Mouse (Mus musculus) midbrain, embryonic 14.5 days (tissue): ENCODE data around the gene Zfp366. TPM values are rescaled to one million over a fixed set of nuclear protein-coding genes. Genes with fewer than 3 reads are reported as not detected.

Experiments
- ATAC-seq: fragments of 200-750 bp; cut with Nextera tagmentation; 2 replicates; pipeline ENCODE4 v1.8.0; 2017; ENCODE audit warnings: moderate number of reproducible peaks, moderate library complexity; ENCODE audit not compliant: low FRiP score, low TSS enrichment
- DNase-seq: peaks from one replicate; pipeline ENCODE4 v3.0.0-alpha.2; 2015
- H3K27ac ChIP-seq: fragments of 300-500 bp; sonication (generic); replicated peaks from 2 replicates; pipeline ENCODE4 v1.5.1; 2014; ENCODE audit warnings: mild to moderate bottlenecking, low read depth, low read length, moderate library complexity
- H3K27me3 ChIP-seq: fragments of 300-500 bp; sonication (generic); 2 replicates; pipeline ENCODE4 v1.6.1; 2014; ENCODE audit warnings: low read length, control low read depth, mixed read lengths; ENCODE audit not compliant: control insufficient read depth, insufficient read depth
- H3K36me3 ChIP-seq: fragments of 300-500 bp; sonication (generic); 2 replicates; pipeline ENCODE4 v1.6.1; 2014; ENCODE audit warnings: low read length, control low read depth; ENCODE audit not compliant: control insufficient read depth, insufficient read depth
- H3K4me1 ChIP-seq: fragments of 300-500 bp; sonication (generic); 2 replicates; pipeline ENCODE4 v1.6.1; 2014; ENCODE audit warnings: mild to moderate bottlenecking, antibody characterized with exemption, low read length, control low read depth; ENCODE audit not compliant: control insufficient read depth, insufficient read depth
- H3K4me2 ChIP-seq: fragments of 300-500 bp; sonication (generic); 2 replicates; pipeline ENCODE4 v1.6.1; 2014; ENCODE audit warnings: mild to moderate bottlenecking, low read length, moderate library complexity
- H3K4me3 ChIP-seq: fragments of 300-500 bp; sonication (generic); replicated peaks from 2 replicates; pipeline ENCODE4 v1.5.1; 2014; ENCODE audit warnings: low read depth, low read length
- H3K9ac ChIP-seq: fragments of 300-500 bp; sonication (generic); replicated peaks from 2 replicates; pipeline ENCODE4 v1.6.1; 2014; ENCODE audit warnings: mild to moderate bottlenecking, low read length, moderate library complexity
- H3K9me3 ChIP-seq: fragments of 300-500 bp; sonication (generic); 2 replicates; pipeline ENCODE4 v1.6.1; 2016; ENCODE audit warnings: low read length, control low read depth, mixed read lengths; ENCODE audit not compliant: control insufficient read depth
- whole genome bisulfite sequencing: fragments of 180-500 bp; shearing (Covaris S2); extraction: QIAGEN DNeasy Blood & Tissue Kit; methylation state at CpG from one replicate; pipeline ENCODE4 v1.1.7; 2014; 5-methylcytosine and 5-hydroxymethylcytosine counted together
- polyA plus RNA-seq: library from polyadenylated mRNA; unstranded; fragments of >200 nt; fragmentation: Nextera tagmentation; extraction: Ambion mirVana; gene quantifications from 2 replicates; pipeline ENCODE4 v1.2.1, GENCODE M21; 2014

The Zfp366 gene
- polyA plus RNA-seq, 1 experiment from 2014 or later = 0.79 TPM

DNA sequence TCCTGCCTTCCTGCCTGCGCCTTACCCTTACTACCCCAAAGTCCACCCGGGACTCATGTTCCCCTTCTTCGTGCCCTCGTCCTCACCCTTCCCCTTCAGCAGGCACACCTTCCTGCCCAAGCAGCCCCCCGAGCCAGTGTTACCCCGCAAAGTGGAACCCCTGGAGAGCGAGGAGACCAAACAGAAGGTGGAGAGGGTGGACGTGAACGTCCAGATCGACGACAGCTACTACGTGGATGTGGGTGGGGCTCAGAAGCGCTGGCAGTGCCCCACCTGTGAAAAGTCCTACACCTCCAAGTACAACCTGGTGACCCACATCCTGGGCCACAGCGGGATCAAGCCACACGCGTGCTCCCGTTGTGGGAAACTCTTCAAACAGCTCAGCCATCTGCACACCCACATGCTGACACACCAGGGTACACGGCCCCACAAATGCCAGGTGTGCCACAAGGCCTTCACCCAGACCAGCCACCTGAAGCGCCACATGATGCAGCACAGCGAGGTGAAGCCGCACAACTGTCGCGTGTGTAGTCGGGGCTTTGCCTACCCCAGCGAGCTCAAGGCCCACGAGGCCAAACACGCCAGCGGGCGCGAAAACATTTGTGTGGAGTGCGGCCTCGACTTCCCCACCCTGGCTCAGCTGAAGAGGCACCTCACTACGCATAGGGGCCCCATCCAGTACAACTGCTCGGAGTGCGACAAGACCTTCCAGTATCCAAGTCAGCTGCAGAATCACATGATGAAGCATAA is 44.4 kb downstream of the Zfp366 start:
- no peak for ATAC-seq
- no peaks in the 10 kb centered on the region for H3K9me3 ChIP-seq
- no peak for DNase-seq
- H3K27ac ChIP-seq = no peak overlapping the region
- H3K4me2 ChIP-seq = no peak overlapping the region
- no peaks in the 10 kb centered on the region for H3K36me3 ChIP-seq
- no peak overlapping the region for H3K4me3 ChIP-seq
- WGBS = 96% methylated on average over 35 of the region's 35 CpGs
- H3K27me3 ChIP-seq = no peaks in the 10 kb centered on the region
- H3K4me1 ChIP-seq = no peaks in the 10 kb centered on the region
- no peak overlapping the region for H3K9ac ChIP-seq

DNA sequence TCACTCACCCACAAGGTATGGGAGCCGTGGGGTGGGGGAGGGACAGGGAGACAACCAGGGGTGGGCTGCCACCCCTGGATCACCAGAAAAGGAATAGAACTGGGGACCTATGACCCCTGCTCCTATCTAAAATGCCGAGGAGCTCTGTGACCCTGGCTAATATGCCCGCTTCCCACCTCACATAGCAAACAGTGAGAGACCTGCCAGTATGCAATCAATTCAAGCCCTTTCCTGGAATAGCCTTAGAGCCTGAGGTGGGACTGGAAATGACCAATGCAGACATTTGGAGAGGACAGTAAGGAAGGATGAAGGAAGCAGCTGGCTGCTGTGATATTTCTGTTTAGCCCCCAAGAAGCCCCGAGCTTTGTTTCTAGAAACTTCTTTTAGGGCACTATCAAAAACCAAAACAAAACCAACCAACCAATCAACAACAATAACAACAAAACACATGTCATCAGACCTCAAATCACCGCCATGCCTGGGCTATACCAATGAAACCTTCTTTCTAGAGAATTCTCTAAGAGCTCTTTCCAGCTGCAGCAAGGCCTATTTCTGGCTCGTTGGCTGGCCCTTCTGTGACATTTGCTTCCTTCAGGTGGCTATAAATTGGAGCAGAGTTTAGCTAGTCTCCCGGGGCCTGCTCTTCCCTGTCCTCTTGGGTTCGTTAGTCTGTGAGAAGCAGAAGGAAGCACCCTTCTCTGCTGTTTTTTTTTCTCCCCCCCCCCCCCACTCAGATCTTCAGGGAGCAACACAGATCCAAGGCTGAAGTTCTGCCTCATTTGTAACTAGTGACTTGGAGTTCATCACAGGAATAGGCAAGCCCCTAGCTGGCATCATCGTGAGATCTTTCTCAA is 45.2 kb downstream of the Zfp366 start:
- Histone ChIP-seq H3K4me1 (no peaks in the 10 kb centered on the region), H3K36me3 (no peaks in the 10 kb centered on the region), H3K4me2 (no peak overlapping the region), H3K9ac (no peak overlapping the region), H3K27ac (no peak overlapping the region), H3K9me3 (no peaks in the 10 kb centered on the region), H3K4me3 (no peak overlapping the region), H3K27me3 (no peaks in the 10 kb centered on the region)
- WGBS = 90% methylated on average over 9 of the region's 9 CpGs
- ATAC-seq (no peak), DNase-seq (no peak)

DNA sequence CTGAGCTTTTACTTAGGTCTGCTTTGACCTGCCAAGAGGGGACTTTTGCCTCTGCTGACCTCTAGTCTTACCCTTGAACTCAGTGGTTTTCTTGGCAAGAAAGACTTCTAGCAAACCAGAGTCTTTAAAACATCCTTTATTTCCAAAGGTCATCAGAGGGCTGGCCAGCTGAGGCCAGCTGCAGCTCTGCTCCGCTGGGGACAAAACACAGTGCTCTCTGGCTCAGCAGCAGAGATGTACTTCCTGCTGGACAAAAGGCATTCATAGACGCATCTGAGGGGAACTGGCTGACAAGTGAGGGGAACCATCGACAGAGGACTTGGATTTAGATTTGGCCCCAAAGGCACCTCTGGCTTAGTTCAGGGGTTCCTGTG is 45.9 kb downstream of the Zfp366 start:
- H3K4me2 ChIP-seq = no peak overlapping the region
- 31% methylated on average over 3 of the region's 3 CpGs for WGBS
- no peak overlapping the region for H3K27ac ChIP-seq
- H3K36me3 ChIP-seq = no peaks in the 10 kb centered on the region
- no peaks in the 10 kb centered on the region for H3K4me1 ChIP-seq
- DNase-seq (no peak), ATAC-seq (no peak)
- no peaks in the 10 kb centered on the region for H3K9me3 ChIP-seq
- no peak overlapping the region for H3K4me3 ChIP-seq
- H3K27me3 ChIP-seq = no peaks in the 10 kb centered on the region
- no peak overlapping the region for H3K9ac ChIP-seq

DNA sequence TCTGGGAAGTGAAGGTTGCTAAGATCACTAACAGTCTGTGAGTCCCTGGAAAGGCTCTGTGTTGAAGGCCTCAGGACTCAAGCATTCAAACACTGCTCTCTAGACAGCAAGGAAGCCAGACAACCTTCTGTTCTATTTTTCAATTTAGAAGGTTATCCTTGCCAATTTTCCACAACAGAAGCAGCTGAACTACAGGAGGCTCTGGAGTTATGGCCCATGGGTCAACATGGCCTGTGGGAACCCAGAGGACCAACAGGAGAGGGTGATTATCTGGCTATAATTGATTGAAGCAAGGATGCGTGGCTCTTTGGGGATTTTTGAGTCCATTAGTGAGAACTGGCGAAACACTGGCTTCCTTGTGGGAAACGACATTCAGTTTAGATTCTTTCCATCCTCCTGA is 48.7 kb downstream of the Zfp366 start:
- ATAC-seq (no peak), DNase-seq (no peak)
- Histone ChIP-seq H3K27ac (no peak overlapping the region), H3K4me2 (no peak overlapping the region), H3K27me3 (no peaks in the 10 kb centered on the region), H3K4me1 (peaks cover 2% of the 10 kb centered on the region; the same call in 1 of the 2 replicates), H3K4me3 (no peak overlapping the region), H3K9ac (no peak overlapping the region), H3K36me3 (no peaks in the 10 kb centered on the region), H3K9me3 (no peaks in the 10 kb centered on the region)
- WGBS = 67% methylated on average over 3 of the region's 3 CpGs

DNA sequence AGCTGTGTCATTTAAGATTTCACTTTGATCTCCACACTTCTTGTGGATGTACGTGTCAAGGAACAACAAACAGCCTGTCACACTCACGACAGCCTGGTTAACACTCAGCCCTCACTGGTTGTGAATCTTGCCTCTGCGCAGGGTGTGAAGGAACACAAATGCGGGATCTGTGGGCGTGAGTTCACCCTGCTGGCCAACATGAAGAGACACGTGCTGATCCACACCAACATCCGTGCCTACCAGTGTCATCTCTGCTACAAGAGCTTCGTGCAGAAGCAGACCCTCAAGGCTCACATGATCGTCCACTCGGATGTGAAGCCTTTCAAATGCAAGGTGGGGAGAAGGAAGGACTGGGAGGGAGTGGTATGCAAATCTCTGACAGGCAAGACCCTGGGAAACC is 49.3 kb downstream of the Zfp366 start:
- Histone ChIP-seq H3K27ac (no peak overlapping the region), H3K4me2 (no peak overlapping the region), H3K4me1 (peaks cover 8% of the 10 kb centered on the region), H3K4me3 (no peak overlapping the region), H3K27me3 (no peaks in the 10 kb centered on the region), H3K9me3 (no peaks in the 10 kb centered on the region), H3K9ac (no peak overlapping the region), H3K36me3 (no peaks in the 10 kb centered on the region)
- DNase-seq (no peak), ATAC-seq (no peak)
- WGBS = 80% methylated on average over 10 of the region's 10 CpGs

DNA sequence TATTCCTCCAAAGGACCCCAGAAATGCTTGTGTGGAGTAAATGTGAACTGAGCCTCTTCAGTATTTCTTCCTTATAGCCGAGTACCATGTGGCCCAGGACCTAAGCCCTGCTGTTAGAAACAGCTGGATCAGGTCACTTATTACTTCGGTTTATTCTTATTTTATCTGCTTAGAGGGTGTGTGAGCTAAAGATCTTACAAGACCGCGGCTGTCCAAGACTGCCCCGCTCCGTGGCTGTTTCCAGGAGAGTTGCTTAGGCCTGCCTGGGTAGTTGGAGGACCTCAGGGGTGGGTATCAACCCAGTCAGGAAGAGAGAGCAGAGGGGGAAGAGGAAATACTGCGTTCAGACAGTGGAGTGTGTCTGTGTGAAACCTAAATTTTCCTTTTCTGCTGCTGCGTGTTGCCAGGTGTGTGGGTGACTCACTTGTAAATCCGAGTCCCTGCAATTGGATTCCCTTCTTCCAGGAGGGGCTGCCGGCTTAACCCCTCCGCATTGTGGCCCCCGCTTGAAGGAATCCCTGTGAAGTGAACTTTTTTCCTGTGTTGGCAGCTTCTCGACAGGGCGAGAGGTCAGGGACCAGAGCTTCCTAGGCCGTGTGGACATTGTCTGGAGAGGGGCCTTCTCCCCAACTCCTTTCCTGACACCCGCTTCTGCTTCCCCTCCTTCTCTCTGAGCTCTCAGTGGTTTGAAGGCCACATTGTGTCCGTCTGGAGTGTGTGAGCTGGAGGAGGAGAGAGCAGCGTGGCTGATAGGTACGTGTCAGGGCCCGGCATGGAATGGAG is 51.0 kb downstream of the Zfp366 start:
- Histone ChIP-seq H3K9me3 (no peaks in the 10 kb centered on the region), H3K9ac (no peak overlapping the region), H3K27ac (no peak overlapping the region), H3K27me3 (no peaks in the 10 kb centered on the region), H3K4me3 (no peak overlapping the region), H3K4me2 (no peak overlapping the region), H3K4me1 (peaks cover 11% of the 10 kb centered on the region), H3K36me3 (no peaks in the 10 kb centered on the region)
- WGBS = 82% methylated on average over 20 of the region's 20 CpGs
- ATAC-seq = no peak
- no peak for DNase-seq

DNA sequence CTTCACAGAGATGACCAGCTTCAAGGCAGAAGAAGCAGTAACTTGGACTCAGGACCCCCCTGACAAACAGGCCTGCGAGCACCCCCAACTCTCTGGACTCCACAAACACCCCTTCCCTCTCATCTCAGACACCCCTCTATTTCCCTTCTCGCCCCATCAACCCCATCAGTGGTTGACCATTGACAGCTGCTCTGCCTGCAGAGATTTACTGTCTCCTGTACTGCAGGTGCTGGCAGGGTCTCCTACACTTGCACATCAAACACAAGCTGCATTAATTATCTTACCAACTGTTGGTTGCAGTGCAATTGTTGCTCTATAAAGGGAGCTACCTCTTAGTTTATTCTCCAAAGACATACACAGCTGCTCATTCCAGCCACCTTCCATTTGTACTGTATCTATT is 51.6 kb downstream of the Zfp366 start:
- H3K36me3 ChIP-seq = no peaks in the 10 kb centered on the region
- H3K9me3 ChIP-seq = no peaks in the 10 kb centered on the region
- no peaks in the 10 kb centered on the region for H3K27me3 ChIP-seq
- H3K9ac ChIP-seq = no peak overlapping the region
- ATAC-seq = no peak
- WGBS = 91% methylated on average over 2 of the region's 2 CpGs
- H3K4me2 ChIP-seq = no peak overlapping the region
- no peak for DNase-seq
- H3K27ac ChIP-seq = no peak overlapping the region
- no peak overlapping the region for H3K4me3 ChIP-seq
- H3K4me1 ChIP-seq = peaks cover 11% of the 10 kb centered on the region

DNA sequence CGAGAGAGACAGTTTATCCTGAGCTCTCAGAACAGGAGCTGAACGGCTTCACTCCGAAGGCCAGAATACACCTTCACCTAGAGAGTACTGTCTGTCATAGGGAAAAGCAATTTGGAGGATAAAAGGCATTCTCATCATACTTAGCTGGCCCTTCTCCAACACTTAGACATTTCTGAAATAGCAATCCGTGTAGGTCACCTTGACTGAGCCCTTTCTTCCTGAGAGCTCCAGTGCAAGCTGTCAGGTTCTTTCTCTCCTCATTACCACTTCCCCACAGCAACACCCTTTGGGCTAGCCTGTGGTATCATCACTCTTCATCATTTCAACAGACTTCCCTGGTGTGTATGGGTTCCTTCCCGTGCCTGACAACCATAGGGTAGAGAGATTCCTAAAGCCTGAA is 52.5 kb downstream of the Zfp366 start:
- Histone ChIP-seq H3K4me3 (no peak overlapping the region), H3K9ac (no peak overlapping the region), H3K27ac (no peak overlapping the region), H3K4me1 (peaks cover 11% of the 10 kb centered on the region), H3K4me2 (no peak overlapping the region), H3K36me3 (no peaks in the 10 kb centered on the region), H3K27me3 (no peaks in the 10 kb centered on the region), H3K9me3 (no peaks in the 10 kb centered on the region)
- ATAC-seq (no peak), DNase-seq (no peak)
- WGBS = 94% methylated on average over 5 of the region's 5 CpGs
